Mouse (Mus musculus) heart, adult 18-20 months (tissue): ENCODE measurements around the gene Akap8. TPM values are rescaled to one million over a fixed set of nuclear protein-coding genes. Genes with fewer than 3 reads are reported as not detected.

Experiments used
- DNase-seq, 2 experiments: peaks; one replicate each; pipeline ENCODE4 v3.0.0; 2021 to 2022; ENCODE audit warnings: mixed read lengths in 1 of 2
- total RNA-seq, 2 experiments: library from RNA; stranded (reverse); gene quantifications; 2 replicates each; pipeline ENCODE4 v1.2.3; 2021

The Akap8 gene
- total RNA-seq, 2 experiments from 2014 or later: 40.2 to 44.3 TPM

- DNase-seq: peak; percentile 25 to 64
Observed at GRCm38 (mm10) chr17:32349037-32349732, 28.1 kb upstream of the Akap8 start.

GRCm38 (mm10) chr17:32348406-32348805 is 27.4 kb upstream of the Akap8 start:
- DNase-seq: no peak

- no peak for DNase-seq
Observed at GRCm38 (mm10) chr17:32341102-32341501, 20.1 kb upstream of the Akap8 start.

- no peak for DNase-seq
Observed at GRCm38 (mm10) chr17:32340110-32340509, 19.1 kb upstream of the Akap8 start.

- DNase-seq: peak in 1 of 2 experiments; percentile 38
Observed at GRCm38 (mm10) chr17:32335869-32336268, 14.8 kb upstream of the Akap8 start.

GRCm38 (mm10) chr17:32334921-32335320 is 13.9 kb upstream of the Akap8 start:
- no peak for DNase-seq

- DNase-seq: no peak
Observed at GRCm38 (mm10) chr17:32333675-32334303, 12.8 kb upstream of the Akap8 start.

GRCm38 (mm10) chr17:32327501-32327900 is 6.5 kb upstream of the Akap8 start:
- DNase-seq: no peak

GRCm38 (mm10) chr17:32322809-32323208 is 1.8 kb upstream of the Akap8 start:
- DNase-seq: no peak

GRCm38 (mm10) chr17:32321836-32322235 is 798 bp upstream of the Akap8 start:
- DNase-seq: peak in 1 of 2 experiments; percentile 33

- DNase-seq: no peak
Observed at GRCm38 (mm10) chr17:32321390-32321734, 324 bp upstream of the Akap8 start.

GRCm38 (mm10) chr17:32319950-32320349 is 1.1 kb downstream of the Akap8 start:
- no peak for DNase-seq

GRCm38 (mm10) chr17:32317708-32318107 is 3.3 kb downstream of the Akap8 start:
- DNase-seq: no peak

GRCm38 (mm10) chr17:32317032-32317431 is 4.0 kb downstream of the Akap8 start:
- DNase-seq: no peak

- no peak for DNase-seq
Observed at GRCm38 (mm10) chr17:32315560-32315959, 5.5 kb downstream of the Akap8 start.

- no peak for DNase-seq
Observed at GRCm38 (mm10) chr17:32313892-32314291, 7.1 kb downstream of the Akap8 start.

GRCm38 (mm10) chr17:32312801-32313200 is 8.2 kb downstream of the Akap8 start:
- DNase-seq: no peak

- DNase-seq: no peak
Observed at GRCm38 (mm10) chr17:32307963-32308362, 13.1 kb downstream of the Akap8 start.

GRCm38 (mm10) chr17:32298125-32298524 is 22.9 kb downstream of the Akap8 start:
- DNase-seq: no peak

- DNase-seq: no peak
Observed at GRCm38 (mm10) chr17:32295901-32296300, 25.1 kb downstream of the Akap8 start.

- DNase-seq: no peak
Observed at GRCm38 (mm10) chr17:32295160-32295559, 25.9 kb downstream of the Akap8 start.

- no peak for DNase-seq
Observed at GRCm38 (mm10) chr17:32285138-32285670, 35.8 kb downstream of the Akap8 start.

GRCm38 (mm10) chr17:32284262-32285137 is 36.5 kb downstream of the Akap8 start, which contains the start of gene Brd4:
Brd4 (minus strand) TSS chr17:32284722.
- DNase-seq: peak; percentile 92 to 94
